Mouse (Mus musculus): ENCODE results near the gene Prdm10. TPM values are rescaled to one million over a fixed set of nuclear protein-coding genes. Genes with fewer than 3 reads are reported as not detected.

The Prdm10 gene
- 14.6 TPM for polyA plus RNA-seq (2017; shearing (Covaris generic))

DNA sequence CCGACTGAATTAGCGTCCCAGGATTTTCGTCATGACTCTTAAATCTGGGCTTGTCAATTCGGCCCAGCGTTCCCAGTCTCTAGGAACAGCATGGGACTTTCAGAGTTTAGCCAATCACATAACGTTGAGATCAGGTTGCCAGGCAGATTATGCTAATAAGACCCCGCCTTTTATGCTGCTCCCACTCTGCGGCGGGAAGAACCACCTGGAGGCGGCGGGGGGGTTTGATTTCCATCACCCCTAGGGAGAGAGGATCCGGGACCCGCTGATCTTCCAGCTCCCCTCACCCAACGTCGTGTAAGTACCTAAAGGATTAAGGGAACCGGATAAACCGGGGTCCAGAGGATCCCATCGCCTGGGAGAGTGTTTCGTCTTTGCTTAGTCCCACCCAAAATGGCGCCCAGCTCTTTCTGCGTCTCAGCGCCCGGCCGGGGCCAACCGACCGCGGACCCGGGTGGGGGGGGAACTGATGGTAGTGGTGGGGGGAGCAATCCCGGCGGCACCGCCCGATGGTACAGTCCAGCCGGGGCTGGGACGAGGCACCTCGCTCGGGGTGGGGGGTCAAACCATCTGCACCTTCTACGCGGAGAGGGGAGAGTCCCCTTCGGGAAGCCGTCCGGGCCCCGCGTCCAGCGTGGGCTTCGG lies at the start of gene Prdm10:
TSS of gene Prdm10 (plus strand) at position 173 of the 645 bp plus-strand sequence.

DNA sequence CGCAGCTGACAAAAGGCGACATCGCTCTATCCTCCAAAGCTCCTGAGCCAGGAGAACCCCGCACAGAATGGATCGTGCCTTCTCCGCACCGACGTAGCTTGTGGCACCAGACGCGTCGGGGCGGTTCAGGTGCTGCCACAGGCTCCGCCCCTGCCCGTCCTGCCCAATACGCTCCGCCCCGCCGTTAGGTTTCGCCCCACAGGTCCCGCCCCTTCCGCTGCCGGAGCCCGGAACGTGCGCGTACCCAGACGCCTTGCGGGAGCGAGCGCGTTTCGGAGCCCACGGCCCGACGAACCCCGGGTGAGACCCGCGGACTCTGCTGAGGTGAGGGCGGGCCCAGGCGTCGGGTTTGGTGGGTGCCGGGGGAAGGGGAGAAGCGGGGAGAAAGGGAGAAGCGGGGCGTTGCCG lies 105.6 kb downstream of the Prdm10 start, which contains the start of gene Nfrkb:
TSS of gene Nfrkb (plus strand) at position 246 of the 408 bp plus-strand sequence.

Other genes with a start within 250 kb of the Prdm10 start
- 16.4 TPM for gene Zbtb44, start 249.9 kb upstream of the Prdm10 start, polyA plus RNA-seq (2017; shearing (Covaris generic))
- 17.6 TPM for gene St14, start 148.7 kb upstream of the Prdm10 start, polyA plus RNA-seq (2017; shearing (Covaris generic))
- 155 TPM for gene Aplp2, start 68.7 kb upstream of the Prdm10 start, polyA plus RNA-seq (2017; shearing (Covaris generic))
- gene Nfrkb, start 105.7 kb downstream of the Prdm10 start, polyA plus RNA-seq (2017; shearing (Covaris generic)) = 62.2 TPM
- gene Tmem45b, start 183.9 kb downstream of the Prdm10 start, polyA plus RNA-seq (2017; shearing (Covaris generic)) = not detected